Mouse (Mus musculus) retina, postnatal 7 days (tissue): ENCODE measurements at regions not wholly inside any gene's neighbourhood (a gene's known extent, or its start where the extent isn't known, plus 50 kb on each side); places are given as distances from the start of the nearest gene placed in this dataset.

Experiments
- DNase-seq: peaks from one replicate; pipeline ENCODE4 v3.0.0-alpha.2; 2012; ENCODE audit warnings: low read depth, low spot score

DNA sequence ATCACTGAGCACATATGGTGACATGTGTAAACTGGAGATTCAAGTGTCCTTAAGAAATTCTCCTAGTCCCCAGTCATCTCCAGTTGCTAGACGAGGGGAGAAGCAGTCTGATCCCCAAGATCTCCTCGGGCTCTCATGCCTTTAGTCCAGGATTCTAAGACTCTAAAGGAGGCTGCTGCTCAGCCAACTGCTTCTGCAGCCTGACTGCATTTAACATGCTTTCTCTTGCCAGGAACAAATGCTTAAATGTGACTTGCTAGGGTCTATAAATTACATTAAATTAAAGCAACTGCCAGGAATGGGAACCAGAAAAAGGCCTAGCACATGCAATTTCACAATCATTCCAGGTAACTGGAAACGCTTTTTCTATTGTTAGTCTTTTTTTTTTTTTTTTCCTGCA, 599.8 kb upstream of the Gcfc2 start:
- DNase-seq: no peak

DNA sequence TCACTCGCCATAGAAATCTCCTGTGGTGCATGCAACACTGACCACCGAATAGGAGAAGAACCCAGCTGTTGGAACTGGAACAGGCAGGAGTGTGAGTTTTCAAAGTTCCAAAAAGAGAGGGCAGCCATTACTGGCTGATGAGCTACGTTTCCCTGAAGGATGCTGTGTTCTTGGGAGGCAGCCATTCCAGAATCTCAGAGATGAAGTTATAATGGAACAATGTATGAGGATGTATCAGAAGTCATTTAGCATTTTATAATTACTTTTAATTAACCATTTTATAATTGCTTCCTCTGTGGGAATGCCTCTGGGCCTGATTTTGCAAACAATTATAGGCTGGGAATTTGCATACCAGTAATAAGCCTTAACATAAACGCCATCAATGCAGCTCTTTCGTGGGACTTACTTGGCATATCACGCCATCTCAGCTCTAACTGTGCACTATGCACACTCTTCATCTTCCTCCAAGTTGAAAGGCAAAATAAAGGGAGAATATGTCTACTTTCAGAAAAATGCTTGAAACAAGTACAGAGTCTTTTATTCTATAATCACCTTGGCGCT, 559.4 kb upstream of the Gcfc2 start:
- DNase-seq: no peak

DNA sequence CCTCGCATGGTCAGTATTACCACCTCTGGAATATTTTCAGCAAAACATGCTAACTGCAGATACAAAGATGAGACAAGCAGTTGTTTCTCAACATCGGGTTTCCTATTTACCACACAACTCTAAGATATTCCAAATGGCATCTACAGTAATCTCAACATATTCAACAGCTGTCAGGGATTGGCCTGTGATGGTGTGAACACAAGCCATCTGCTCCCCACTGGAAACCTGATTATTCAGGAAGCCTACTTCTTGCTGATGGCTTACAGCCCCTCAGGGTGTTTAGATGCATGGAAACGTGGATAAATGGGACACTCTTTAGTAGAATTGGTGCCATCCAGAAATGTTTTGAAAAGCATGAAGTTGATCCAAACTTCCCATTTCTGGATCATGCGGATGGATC, 535.0 kb upstream of the Gcfc2 start:
- no peak for DNase-seq

DNA sequence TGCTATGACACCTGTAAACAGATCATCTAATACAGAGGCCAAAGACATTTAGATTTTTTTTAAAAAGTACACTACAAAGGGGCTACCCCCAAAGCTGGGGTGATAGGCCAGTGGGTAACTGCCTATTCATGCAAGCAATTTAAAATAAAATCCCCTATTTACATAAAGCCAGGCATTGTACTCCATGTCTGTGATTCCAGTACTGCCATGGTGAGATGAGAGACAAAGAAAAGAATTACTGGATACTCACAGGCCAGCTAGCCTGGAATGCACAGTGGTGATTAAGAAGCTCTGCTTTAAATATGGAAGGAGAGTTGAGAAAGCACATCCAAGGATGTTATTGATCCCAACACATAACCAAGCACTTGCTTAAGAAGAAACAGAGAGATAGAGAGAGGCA, 520.3 kb upstream of the Gcfc2 start:
- DNase-seq: no peak

DNA sequence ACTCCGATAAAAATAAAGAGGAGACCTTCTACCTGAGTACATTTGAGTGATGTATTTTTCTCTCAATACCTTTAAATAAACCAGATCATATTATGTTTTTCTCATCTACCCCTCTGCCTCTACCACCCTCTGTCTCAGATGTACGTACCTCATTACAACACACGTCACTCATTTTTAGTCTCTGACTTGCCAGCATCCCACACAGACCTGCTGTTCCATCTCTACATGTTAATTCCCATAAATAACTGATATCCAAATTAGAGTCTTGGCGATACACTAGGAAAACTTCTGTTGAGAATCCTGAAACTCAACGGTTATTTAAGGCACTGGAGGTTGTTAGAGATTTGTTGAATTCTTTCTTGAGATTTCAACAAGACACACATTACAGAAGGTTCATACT, 509.9 kb upstream of the Gcfc2 start:
- no peak for DNase-seq

DNA sequence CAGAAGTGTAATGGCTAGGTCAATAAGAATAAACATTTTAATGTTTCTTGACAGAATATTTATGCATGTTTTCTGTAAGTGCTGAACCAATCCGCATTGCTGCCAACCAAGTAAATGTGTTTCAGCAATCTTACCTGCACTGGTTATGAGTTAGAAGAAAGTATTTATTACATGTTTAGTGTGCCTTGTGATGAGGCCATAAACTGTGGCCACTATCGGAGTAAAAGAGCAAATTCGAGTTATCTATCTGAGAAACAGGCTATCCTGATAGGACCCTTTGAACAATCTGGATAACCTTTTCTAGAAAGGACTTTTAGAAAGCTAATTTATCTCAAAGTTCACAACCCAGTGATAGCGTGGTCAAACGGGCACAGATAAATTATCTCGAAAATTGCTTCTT, 488.7 kb upstream of the Gcfc2 start:
- no peak for DNase-seq

DNA sequence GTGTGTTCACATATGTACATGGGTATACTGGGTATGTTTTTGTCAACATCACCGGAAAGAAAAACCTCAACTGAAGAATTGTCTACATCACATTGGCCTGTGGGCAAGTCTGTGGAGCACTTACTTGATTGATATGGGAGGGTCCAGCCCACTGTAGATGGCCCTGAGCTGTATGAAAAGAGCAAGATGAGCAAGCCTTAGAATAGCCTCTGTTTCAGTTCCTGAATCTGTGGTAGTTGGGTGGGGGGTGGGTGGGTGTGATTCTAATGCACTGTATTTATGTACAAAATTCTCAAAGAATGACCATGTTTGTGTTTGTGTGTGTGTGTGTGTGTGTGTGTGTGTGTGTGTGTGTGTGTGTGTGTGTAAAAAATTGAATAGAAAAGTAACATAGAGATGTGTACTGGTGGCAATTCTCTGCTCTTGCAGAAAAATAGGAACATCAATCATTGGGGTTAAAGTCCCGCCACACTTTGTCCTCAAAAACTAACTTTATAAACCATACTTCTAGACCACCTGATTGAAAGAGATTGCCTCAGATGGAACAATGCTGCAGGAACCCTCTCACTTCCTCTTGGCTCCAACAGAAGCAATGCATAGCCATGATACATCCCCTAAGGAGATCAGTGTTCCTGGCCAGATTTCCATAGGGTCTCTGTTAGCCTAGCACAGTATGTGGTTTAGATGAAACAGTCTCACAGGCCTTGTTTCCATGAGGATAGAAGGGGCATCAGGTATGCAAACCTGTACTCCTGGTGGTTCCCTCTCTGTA, 484.3 kb upstream of the Gcfc2 start:
- DNase-seq: no peak

DNA sequence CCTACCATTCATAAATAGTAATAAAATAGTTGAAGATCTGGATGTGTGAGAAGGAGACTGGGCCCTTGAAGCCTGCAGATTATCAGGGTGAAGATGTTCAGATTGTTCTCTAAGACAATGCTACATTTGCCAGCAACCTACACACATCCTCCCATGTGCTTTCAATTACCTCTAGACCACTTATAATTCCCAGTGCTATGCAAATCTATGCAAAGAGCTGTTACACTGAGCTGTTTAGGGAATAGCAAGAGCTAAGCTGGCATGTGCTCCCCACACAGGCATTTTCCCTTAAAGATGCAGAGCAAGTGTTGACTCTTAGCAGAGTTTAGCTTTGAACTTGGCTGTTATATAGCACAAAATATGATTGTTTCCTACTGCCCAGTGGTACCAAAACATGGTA, 482.1 kb upstream of the Gcfc2 start:
- no peak for DNase-seq

DNA sequence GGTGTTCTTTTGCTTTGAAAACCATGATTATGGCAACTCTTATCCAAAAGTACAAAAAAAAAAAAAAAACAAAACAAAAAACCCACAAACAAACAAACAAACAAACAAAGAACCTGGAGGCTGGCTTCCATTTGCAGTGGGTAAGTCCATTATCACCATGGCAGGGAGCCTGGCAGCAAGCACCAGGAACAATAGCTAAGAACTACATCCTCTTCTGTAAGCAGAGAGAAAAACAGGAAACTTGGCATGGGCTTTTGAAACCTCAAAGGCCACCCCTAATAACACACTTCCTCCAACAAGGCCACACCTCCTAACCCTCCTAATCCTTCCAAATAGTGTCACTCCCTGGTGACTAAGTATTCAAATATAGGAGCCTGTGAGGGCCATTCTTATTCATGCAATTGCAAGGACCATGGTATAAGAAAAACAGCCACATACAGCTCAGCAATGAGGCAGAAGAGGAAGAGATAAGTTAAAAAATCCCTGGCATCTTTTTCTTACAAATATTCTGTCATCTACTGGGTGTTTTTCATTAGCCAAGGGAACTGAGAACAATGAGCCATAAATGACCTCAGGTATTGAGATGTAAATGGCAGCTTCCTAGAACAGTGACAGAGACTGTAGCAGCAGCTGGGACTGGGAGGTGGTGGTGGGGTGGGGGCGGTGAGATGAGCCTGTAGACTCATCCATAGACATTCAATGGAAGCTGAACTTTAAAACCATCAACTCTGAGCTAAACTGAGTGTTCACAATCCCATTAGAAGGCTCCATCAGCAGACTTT, 477.3 kb upstream of the Gcfc2 start:
- DNase-seq: no peak

DNA sequence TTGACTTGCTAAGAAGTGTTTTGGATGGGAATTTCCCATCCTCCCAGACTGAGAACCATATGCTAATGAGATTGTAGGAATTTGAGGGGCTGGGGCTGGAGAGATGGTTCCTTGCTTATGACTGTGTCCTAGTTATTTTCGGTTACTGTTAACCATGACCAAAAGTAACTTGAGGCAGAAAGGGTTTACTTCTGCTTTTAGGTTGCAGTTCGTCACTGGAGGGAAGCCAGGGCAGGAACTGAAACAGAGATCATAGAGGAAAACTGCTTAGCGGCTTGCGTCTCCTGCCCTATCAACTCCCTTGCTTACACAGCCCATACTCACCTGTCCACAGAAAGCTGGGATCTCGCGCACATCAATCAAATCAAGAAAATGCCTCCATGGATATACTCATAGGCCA, 475.8 kb upstream of the Gcfc2 start:
- no peak for DNase-seq

DNA sequence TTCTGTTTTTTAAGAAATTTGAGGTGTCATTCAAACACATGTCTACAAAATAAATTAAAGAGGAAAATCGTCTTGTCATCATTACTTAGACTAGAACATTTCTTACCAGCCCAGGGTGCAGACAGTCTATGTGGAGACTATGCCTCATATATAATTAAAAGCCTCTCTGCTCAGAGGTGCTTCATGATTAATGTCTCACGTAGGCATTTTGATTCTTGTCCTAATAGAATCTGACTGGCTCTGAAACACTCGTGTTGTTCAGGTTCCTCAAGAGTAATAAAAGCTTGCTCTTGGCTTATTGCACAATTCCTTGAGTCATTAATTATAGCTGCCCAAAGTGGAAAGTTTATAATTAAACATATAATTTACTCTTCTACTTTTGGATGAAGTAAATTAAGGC, 475.1 kb upstream of the Gcfc2 start:
- DNase-seq: no peak

DNA sequence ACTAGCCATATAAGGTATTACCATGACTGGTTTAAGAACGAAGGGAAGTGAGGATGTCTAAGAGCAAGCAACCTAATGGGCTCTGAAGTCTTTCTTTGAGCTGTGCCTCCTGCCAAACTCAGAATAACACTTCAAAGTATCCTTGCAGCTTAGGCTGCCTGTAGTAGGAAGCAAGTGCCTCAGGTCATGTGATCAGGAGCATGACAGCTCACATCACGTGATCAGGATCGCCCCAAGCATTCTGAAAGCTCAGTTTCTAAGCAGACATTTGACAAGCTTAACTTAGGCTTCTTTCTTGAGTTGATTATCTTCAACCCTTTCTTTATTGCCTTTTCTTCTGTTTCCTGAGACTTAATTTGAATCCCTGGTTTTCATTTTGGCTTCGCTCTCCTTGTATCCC, 462.4 kb upstream of the Gcfc2 start:
- no peak for DNase-seq

DNA sequence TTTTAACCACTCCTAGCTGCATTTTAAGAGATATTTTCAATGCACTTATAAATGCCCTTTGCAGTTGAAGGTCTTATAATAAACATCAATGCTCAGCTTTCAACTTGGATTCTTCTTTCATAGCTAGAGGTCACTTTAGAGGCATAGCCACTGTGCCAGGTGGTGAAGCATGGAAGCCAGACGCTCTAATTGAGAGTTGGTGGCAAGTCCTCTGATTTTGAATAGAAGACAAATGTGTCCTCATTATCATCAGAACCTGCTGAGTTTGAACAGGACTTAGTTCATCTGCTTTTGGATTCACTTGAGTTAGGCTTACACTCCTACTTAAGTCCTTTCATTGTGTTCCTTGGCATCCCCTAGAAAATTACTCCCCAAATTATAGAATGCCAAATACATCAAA, 459.0 kb upstream of the Gcfc2 start:
- no peak for DNase-seq

DNA sequence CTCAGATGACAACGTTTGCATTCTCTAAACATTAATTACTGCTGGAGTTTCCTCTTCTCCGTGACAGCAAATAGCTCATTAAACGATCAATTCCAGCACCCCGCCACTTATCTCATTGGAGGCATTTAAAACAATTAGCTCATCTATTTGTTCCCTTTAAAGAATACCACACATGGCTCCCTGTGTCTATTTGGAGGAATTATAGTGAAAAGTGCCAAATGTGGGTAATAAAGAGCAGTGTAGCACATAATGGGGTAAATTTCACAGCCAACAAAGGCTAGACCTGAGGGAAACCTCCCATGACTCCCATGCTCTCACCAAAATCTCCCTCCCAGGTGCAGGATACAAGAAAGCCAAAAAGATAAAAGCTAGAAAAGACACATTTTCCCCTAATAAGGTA, 456.9 kb upstream of the Gcfc2 start:
- DNase-seq: no peak

DNA sequence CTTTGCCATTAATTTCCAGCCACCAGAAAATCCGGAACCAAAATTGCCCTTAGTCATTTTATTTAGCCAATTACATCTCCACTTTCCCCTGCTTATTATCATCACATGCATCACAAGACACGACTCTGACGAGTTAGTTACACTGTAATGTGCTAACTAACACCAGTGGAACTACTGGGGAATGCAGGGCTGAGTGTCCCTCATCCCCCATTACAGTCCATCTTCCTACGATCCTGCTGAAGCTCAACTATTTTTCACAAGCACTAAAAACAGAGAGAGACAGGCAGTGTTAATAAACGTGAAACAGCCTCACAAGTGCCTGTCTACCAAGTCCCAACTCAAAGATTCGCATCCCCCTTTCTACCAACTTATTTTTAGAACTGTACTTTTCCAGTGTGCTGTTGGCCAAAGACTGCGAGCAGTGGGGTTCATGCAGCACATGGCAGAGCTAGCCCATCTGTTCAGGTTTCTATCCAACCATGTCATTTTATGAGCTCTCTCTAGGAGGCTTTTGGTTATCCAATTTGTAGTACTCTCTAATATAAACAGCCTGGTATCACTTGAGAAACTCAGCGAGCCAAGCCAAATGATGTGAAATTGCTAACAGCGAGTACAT, 452.0 kb upstream of the Gcfc2 start:
- DNase-seq: no peak

DNA sequence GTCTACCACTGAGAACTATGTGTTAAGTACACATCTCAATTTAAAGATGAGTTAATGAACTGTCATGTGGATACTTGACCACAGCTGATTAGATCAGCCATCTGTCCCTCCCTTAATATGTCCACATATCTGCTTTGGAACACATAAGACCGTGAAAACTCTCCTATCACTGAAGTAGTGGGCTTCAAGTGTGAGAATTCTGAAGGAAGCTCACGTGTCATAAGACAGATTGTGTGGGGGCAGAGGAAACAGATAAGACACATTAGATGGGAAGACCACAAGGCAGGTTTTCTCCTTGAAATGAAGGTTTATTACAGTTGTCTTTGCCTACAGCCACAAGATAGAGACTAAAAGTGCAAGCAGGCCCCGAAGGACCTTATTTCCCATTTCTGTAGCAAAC, 451.0 kb upstream of the Gcfc2 start:
- DNase-seq: no peak

DNA sequence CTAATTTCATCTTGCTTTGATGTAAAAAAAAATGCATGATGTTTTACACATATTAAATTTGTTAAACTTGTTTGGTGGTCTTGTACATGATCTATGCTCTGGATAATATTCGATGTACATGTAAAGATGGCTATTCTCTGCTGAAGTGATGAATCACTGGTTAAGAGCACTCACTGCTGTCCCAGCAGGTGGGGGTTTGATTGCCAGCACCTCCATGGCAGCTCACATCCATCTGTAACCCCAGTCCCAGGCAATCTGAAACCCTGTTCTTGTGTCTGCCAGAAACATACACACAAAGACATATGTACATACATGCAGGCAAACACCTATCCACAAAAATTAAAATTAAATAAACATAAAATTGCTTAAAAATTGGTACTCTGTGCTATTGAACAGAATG, 448.7 kb upstream of the Gcfc2 start:
- DNase-seq: no peak

DNA sequence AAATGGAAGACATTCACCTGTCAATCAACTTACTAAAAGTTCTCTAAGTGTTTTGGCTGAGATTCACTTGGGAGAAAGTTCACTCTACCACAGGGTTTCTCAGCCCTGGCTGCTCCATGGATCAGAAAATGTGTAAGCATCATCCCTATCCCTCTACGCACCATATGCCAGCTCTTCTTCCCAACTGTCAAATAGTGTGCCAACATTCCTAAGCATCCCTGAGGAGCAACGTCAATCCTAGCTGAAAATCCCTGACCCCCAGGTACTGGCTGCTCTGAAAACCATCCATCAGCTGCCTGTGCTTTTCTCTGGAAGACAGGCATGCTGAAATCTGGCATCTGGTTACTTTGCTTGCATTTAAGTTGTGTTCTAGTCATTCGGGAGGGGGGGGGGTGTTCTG, 436.5 kb upstream of the Gcfc2 start:
- no peak for DNase-seq

DNA sequence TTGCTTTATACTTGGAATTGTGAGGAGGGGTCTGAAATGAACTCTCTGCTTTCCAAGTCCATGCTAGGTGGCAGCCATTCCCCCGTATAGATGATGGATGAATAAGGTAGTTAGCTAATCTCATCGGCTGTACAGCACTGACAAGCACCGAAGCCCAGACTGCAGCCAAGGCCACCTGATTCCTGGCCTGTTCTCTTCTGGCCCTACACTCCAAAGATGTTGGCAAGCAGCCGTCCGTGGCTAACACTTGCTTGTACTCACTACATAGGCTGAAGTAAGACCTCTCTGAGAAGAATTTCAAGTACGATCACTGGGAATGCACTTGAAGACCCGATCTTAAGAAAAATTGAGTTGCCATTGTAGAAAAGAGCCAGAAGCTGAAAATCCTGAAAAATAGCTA, 427.2 kb upstream of the Gcfc2 start:
- DNase-seq: no peak

DNA sequence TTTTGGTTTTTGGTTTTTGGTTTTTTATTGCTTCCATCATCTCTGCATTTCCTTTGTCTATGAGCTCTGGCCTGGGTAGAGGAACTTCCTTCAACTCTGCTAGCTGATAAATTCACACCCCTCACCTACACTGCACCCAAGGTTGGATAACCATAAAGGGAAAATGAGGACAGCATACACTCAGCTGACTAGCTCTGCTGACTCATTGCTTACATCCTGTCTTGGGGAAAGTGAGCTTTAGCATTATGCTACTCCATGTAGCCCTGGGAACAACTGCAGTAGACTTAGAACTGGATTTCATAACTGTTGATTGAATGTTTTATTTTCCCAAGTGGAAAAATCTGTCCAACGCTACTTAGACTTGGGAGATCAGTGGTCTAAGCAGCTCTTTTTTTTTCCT, 406.3 kb upstream of the Gcfc2 start:
- DNase-seq: no peak

DNA sequence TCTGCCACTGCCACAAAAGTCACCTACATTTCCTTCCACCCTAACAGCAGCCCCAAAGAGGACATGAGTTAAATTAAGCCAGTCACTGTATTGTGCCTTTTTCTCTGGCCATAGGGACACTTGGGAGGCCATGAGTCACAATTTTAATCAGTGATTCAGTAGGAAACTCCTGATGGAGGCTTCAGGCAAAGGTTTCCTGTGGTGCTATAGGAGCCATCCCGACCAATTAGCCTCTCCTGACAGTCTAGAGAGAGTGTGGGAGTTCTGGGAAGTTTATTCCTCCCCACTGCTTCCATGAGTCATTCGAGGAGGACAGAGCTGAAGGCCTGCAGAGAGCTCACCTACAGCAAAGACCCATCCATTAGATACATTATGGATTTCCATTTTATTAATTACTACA, 361.2 kb upstream of the Gcfc2 start:
- no peak for DNase-seq

DNA sequence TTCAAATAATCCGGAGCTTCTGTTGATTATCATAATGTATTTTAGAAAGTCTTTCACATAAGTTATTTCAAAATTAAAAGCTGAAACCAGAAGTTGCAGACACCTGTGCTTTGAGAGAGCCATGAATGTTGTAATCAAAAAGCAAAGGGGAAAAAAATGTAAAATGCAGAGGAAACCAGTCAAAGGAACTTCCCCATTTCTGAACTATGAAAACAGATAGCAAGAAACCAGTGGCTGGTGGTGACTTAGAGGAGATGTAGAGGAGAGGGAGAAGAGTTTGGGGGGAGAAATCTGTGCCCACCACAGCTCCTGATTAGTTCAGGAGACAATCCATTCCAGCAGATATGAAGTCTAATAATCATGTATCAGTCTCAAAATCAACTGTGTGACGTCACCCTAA, 360.3 kb upstream of the Gcfc2 start:
- DNase-seq: no peak

DNA sequence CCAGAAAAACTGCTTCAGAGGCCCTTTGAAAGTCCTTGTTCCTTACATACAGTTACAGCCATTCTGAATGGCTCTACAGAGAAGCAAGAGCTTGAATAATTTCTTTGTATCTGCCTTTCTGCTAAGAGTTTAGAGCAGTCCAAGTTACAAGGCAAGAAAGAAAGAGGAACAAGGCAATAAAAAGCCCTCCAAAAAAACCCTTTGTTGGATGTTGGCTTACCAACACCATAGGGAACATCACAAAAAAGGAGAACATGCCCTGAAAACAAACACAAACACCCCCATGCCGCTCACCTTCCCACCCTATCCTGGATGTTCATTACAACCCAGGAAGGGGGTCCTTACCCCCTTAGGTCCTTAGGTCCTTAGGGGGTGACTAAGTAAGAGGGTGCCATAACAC, 359.2 kb upstream of the Gcfc2 start:
- DNase-seq: no peak
